Mouse (Mus musculus) megakaryocyte, embryonic 14.5 days (primary cell): ENCODE results near the gene Trim47.

Source experiments
- FLI1 ChIP-seq: IDR thresholded peaks from 2 replicates; pipeline ENCODE4 v1.6.1; 2012; ENCODE audit warnings: low read length, inconsistent platforms, mixed read lengths
- GATA1 ChIP-seq: IDR thresholded peaks from 3 replicates; pipeline ENCODE4 v1.6.1; 2012; ENCODE audit warnings: mixed read lengths, low read length, inconsistent platforms, borderline replicate concordance

DNA sequence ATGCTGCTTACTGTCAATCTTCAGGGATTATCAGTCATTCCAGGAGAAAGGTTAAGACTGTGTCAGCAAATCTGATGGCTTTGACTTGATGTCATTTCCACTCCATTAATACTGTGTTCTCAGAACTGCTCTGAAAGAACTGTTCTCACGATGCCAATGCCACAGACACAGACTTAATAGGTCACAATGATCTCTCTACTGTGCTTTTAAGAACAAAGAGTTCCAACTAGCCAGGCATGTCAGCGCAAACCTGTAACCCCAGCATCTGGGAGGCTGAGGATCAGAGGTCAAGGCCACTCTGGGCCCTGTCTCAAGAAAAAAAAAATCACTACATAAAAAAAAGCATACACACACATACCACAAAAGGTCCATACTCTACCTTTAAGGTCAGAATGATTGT lies 44.9 kb upstream of the Trim47 start:
- TF ChIP-seq GATA1 (no peak), FLI1 (no peak)
